In the genomic region with DNA sequence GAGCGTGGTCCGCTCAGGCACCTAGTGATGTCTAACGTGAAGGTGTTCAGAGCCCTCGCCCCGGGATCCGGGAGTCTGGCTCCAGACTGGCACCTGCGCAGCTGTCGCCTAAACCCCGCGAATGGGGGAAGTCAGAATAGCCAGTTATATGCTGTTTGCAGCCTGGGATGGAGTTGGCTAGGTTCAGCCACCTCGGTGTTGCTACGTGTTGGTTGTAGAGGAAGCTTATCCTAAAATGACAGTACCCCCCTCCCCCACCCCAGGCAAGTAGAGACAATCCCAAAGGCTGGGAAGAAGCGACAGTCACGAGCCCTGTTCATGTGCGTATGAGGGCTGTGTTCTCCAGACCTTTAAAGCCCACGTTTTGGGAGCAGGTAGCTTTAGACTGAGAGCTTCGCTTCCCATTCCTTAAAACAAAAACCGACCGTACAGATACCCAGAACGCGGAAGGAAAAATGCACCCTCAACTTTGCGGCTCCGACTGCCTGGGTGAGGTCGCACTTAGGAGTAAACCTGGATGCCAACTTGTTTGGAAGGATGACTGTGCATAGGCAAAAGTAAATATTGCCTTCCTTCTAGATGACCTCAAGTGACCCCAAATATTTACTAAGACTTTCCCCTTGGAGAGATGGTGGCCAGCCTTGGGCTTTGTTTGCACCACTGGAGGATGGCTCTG, we compare ENCODE assay signal across 8 mouse cellular contexts. TPM values are rescaled to one million over a fixed set of nuclear protein-coding genes. Genes with fewer than 3 reads are reported as not detected.
DNase-seq lines count a peak whose midpoint lies in the region; ATAC-seq and TF ChIP-seq lines count a peak whose summit lies in the region.

No protein-coding gene starts in this region.

- H3K4me1 ChIP-seq in heart, embryonic 10.5 days = peaks cover 28% of the 10 kb centered on the region
- peaks cover 5% of the 10 kb centered on the region; the same call in 1 of the 2 replicates for H3K4me1 ChIP-seq in hindbrain, postnatal 0 days (ENCODE audit: insufficient read depth, low read length)
- peaks cover 26% of the 10 kb centered on the region; the same call in 1 of the 2 replicates for H3K4me1 ChIP-seq in midbrain, embryonic 16.5 days (ENCODE audit: control insufficient read depth, insufficient read depth, low read length)
- no peaks in the 10 kb centered on the region; the same call in 1 of the 2 replicates for H3K4me1 ChIP-seq in liver, postnatal 0 days (ENCODE audit: insufficient read depth)

- H3K4me3 ChIP-seq in heart, embryonic 10.5 days = peak overlapping the region; percentile 64
- peak overlapping the region; percentile 47 for H3K4me3 ChIP-seq in hindbrain, postnatal 0 days (ENCODE audit: low read length)
- peak overlapping the region; percentile 65 for H3K4me3 ChIP-seq in midbrain, embryonic 16.5 days (ENCODE audit: low read depth, low read length)
- H3K4me3 ChIP-seq in liver, postnatal 0 days (ENCODE audit: low read depth, low read length) = no peak overlapping the region

- ATAC-seq in hindbrain, postnatal 0 days = no peak
- ATAC-seq in midbrain, embryonic 16.5 days = no peak
- no peak for ATAC-seq in liver, postnatal 0 days

- intact Hi-C loops in heart, postnatal 10 days (cut with DNase I) = no loop called here

- H3K4me2 ChIP-seq in hindbrain, postnatal 0 days (ENCODE audit: low read depth, low read length) = peak overlapping the region; percentile 68
- H3K4me2 ChIP-seq in midbrain, embryonic 16.5 days (ENCODE audit: low read length) = peak overlapping the region; percentile 68
- no peak overlapping the region for H3K4me2 ChIP-seq in liver, postnatal 0 days (ENCODE audit: low read depth, low read length)

- peaks cover 93% of the 10 kb centered on the region for H3K27me3 ChIP-seq in heart, embryonic 10.5 days (ENCODE audit: insufficient read depth, poor library complexity, severe bottlenecking)
- peaks cover 11% of the 10 kb centered on the region for H3K27me3 ChIP-seq in hindbrain, postnatal 0 days (ENCODE audit: insufficient read depth, low read length)
- peaks cover 3% of the 10 kb centered on the region for H3K27me3 ChIP-seq in midbrain, embryonic 16.5 days (ENCODE audit: control insufficient read depth, insufficient read depth, low read depth, low read length)
- peaks cover 67% of the 10 kb centered on the region for H3K27me3 ChIP-seq in liver, postnatal 0 days (ENCODE audit: insufficient read depth, low read length)

- TF ChIP-seq CTCF in brain, embryonic 14.5 days (IDR thresholded peaks at IDR 0.05; ENCODE audit: borderline replicate concordance, extremely low read depth, insufficient read depth, insufficient read length) = no peak
- no peak for TF ChIP-seq CTCF in hindbrain, postnatal 0 days (IDR thresholded peaks at IDR 0.05; ENCODE audit: low read depth)
- no peak for TF ChIP-seq CTCF in liver, postnatal 0 days (IDR thresholded peaks at IDR 0.05; ENCODE audit: low read depth)

- 2% methylated on average over 24 of the region's 24 CpGs for WGBS in heart, embryonic 10.5 days
- under 1% methylated on average over 24 of the region's 24 CpGs for WGBS in hindbrain, postnatal 0 days
- 1% methylated on average over 24 of the region's 24 CpGs for WGBS in midbrain, embryonic 16.5 days
- WGBS in liver, postnatal 0 days (ENCODE audit: insufficient replicate concordance) = 4% methylated on average over 24 of the region's 24 CpGs

- no peaks in the 10 kb centered on the region for H3K9me3 ChIP-seq in heart, embryonic 10.5 days
- no peaks in the 10 kb centered on the region for H3K9me3 ChIP-seq in hindbrain, postnatal 0 days (ENCODE audit: low read length)
- no peaks in the 10 kb centered on the region for H3K9me3 ChIP-seq in midbrain, embryonic 16.5 days (replicated peaks; ENCODE audit: control insufficient read depth, low read length, poor library complexity, severe bottlenecking)
- no peaks in the 10 kb centered on the region for H3K9me3 ChIP-seq in liver, postnatal 0 days (ENCODE audit: low read length)

- H3K36me3 ChIP-seq in heart, embryonic 10.5 days = no peaks in the 10 kb centered on the region
- no peaks in the 10 kb centered on the region for H3K36me3 ChIP-seq in hindbrain, postnatal 0 days (ENCODE audit: insufficient read depth, low read length)
- H3K36me3 ChIP-seq in midbrain, embryonic 16.5 days (ENCODE audit: control insufficient read depth, insufficient read depth, low read length) = no peaks in the 10 kb centered on the region
- H3K36me3 ChIP-seq in liver, postnatal 0 days (replicated peaks; ENCODE audit: insufficient read depth, low read length) = no peaks in the 10 kb centered on the region

- no peak overlapping the region for H3K27ac ChIP-seq in heart, embryonic 10.5 days
- peak overlapping the region; percentile 79 for H3K27ac ChIP-seq in hindbrain, postnatal 0 days
- peak overlapping the region; percentile 83 for H3K27ac ChIP-seq in midbrain, embryonic 16.5 days (ENCODE audit: low read length)
- no peak overlapping the region for H3K27ac ChIP-seq in liver, postnatal 0 days (ENCODE audit: low read depth)

- peak overlapping the region; percentile 65 for H3K9ac ChIP-seq in hindbrain, postnatal 0 days (replicated peaks; ENCODE audit: low read length)
- H3K9ac ChIP-seq in midbrain, embryonic 16.5 days (ENCODE audit: low read depth, low read length) = peak overlapping the region; percentile 81
- H3K9ac ChIP-seq in liver, postnatal 0 days (replicated peaks) = no peak overlapping the region

- TF ChIP-seq POLR2A in brain, embryonic 14.5 days (IDR thresholded peaks at IDR 0.05; ENCODE audit: borderline replicate concordance, extremely low read depth, insufficient read depth, insufficient read length, poor library complexity, severe bottlenecking) = no peak

- DNase-seq in heart, embryonic 10.5 days (ENCODE audit: low spot score) = no peak
- DNase-seq in heart, postnatal 10 days = no peak
- peak; percentile 30 for DNase-seq in brain, embryonic 14.5 days (ENCODE audit: low read depth)
- DNase-seq in hindbrain, postnatal 0 days (ENCODE audit: low spot score) = peak; percentile 47
- DNase-seq in urinary bladder, adult 2 months (ENCODE audit: low spot score) = no peak
- no peak for DNase-seq in cerebellum, postnatal 10 days
- no peak for DNase-seq in liver, postnatal 0 days

- TF ChIP-seq EP300 in liver, postnatal 0 days (IDR thresholded peaks at IDR 0.05; ENCODE audit: low read depth) = no peak

RNA-seq across cellular contexts. Expression of gene Tmem132b, which starts 1.8 kb away (rescaled TPM):
- 0.04 TPM in 1 of 2 replicates, not detected in the other for polyA plus RNA-seq in heart, embryonic 10.5 days (2016; fragmentation: Nextera tagmentation; extraction: Ambion mirVana)
- under 1 TPM in 1 of 2 experiments, not detected in 1; 0.02 TPM for total RNA-seq in heart, postnatal 10 days (2021)
- 4.6 and 8.2 TPM in 2 replicates for polyA plus RNA-seq in brain, embryonic 14.5 days (2012; rRNA removed)
- total RNA-seq in hindbrain, postnatal 0 days (2014; rRNA removed) = 45.9 and 46.6 TPM in 2 replicates
- polyA plus RNA-seq in hindbrain, postnatal 0 days (2015; fragmentation: Nextera tagmentation; extraction: Ambion mirVana) = 6.1 and 6.9 TPM in 2 replicates
- 5.5 and 6.6 TPM in 2 replicates for polyA plus RNA-seq in midbrain, embryonic 16.5 days (2015; fragmentation: Nextera tagmentation; extraction: Ambion mirVana)
- 0.03 and 0.04 TPM in 2 replicates for polyA plus RNA-seq in urinary bladder, adult 2 months (2012; rRNA removed)
- not detected in 2 replicates for polyA plus RNA-seq in liver, postnatal 0 days (2015; fragmentation: Nextera tagmentation; extraction: Ambion mirVana)

RNA-seq across cellular contexts. Expression of gene Aacs, which starts 57.7 kb away (rescaled TPM):
- polyA plus RNA-seq in heart, embryonic 10.5 days (2016; fragmentation: Nextera tagmentation; extraction: Ambion mirVana) = 24.2 and 30.1 TPM in 2 replicates
- total RNA-seq in heart, postnatal 10 days (2021) = 1 to 10 TPM; 4.8 to 5.0 TPM
- 69.9 and 73.4 TPM in 2 replicates for polyA plus RNA-seq in brain, embryonic 14.5 days (2012; rRNA removed)
- 124 and 125 TPM in 2 replicates for total RNA-seq in hindbrain, postnatal 0 days (2014; rRNA removed)
- polyA plus RNA-seq in hindbrain, postnatal 0 days (2015; fragmentation: Nextera tagmentation; extraction: Ambion mirVana) = 77.3 and 77.6 TPM in 2 replicates
- 100 and 125 TPM in 2 replicates for polyA plus RNA-seq in midbrain, embryonic 16.5 days (2015; fragmentation: Nextera tagmentation; extraction: Ambion mirVana)
- 27.3 and 40.5 TPM in 2 replicates for polyA plus RNA-seq in urinary bladder, adult 2 months (2012; rRNA removed)
- polyA plus RNA-seq in liver, postnatal 0 days (2015; fragmentation: Nextera tagmentation; extraction: Ambion mirVana) = 3.8 and 4.6 TPM in 2 replicates

Comparison
In these comparisons a context has a peak if more than half of its experiments do, and no peak if none do; other contexts are left out.
1. DNase-seq: peak in brain, embryonic 14.5 days (single experiment) and hindbrain, postnatal 0 days (single experiment); none in heart, embryonic 10.5 days (single experiment), heart, postnatal 10 days (0 of 2), urinary bladder, adult 2 months (single experiment), cerebellum, postnatal 10 days (0 of 2) and liver, postnatal 0 days (single experiment).
2. H3K27ac ChIP-seq: peak in hindbrain, postnatal 0 days (single experiment) and midbrain, embryonic 16.5 days (single experiment); none in heart, embryonic 10.5 days (single experiment) and liver, postnatal 0 days (single experiment).